Mouse (Mus musculus) left cerebral cortex, adult 2 months (tissue): ENCODE measurements around the gene Arhgef26. TPM values are rescaled to one million over a fixed set of nuclear protein-coding genes. Genes with fewer than 3 reads are reported as not detected.

Source experiments
- DNase-seq, 2 experiments: peaks; one replicate each; pipeline ENCODE4 v3.0.0; 2021 to 2022; ENCODE audit warnings: low spot score in 2 of 2, mixed read lengths in 1 of 2; ENCODE audit errors: extremely low spot score in 1 of 2
- H3K27ac ChIP-seq: fragments of 200-600 bp; 2 replicates; pipeline ENCODE4 v1.8.1; 2022
- H3K4me3 ChIP-seq: fragments of 200-600 bp; 2 replicates; pipeline ENCODE4 v1.8.1; 2022
- CTCF ChIP-seq: fragments of 200-600 bp; IDR thresholded peaks from 2 replicates; pipeline ENCODE4 v1.8.1; 2022; ENCODE audit warnings: antibody characterized with exemption, mild to moderate bottlenecking, moderate library complexity
- intact Hi-C: fragments of 180-260 bp; cut with DNase I; formaldehyde crosslinking; loops from one replicate; pipeline ENCODE4 v1.15.1; 2025
- total RNA-seq, 2 experiments: library from RNA; stranded (reverse); gene quantifications; 2 replicates each; pipeline ENCODE4 v1.2.3; 2021

The Arhgef26 gene
- total RNA-seq, 2 experiments from 2014 or later = 23.0 to 26.5 TPM

DNA sequence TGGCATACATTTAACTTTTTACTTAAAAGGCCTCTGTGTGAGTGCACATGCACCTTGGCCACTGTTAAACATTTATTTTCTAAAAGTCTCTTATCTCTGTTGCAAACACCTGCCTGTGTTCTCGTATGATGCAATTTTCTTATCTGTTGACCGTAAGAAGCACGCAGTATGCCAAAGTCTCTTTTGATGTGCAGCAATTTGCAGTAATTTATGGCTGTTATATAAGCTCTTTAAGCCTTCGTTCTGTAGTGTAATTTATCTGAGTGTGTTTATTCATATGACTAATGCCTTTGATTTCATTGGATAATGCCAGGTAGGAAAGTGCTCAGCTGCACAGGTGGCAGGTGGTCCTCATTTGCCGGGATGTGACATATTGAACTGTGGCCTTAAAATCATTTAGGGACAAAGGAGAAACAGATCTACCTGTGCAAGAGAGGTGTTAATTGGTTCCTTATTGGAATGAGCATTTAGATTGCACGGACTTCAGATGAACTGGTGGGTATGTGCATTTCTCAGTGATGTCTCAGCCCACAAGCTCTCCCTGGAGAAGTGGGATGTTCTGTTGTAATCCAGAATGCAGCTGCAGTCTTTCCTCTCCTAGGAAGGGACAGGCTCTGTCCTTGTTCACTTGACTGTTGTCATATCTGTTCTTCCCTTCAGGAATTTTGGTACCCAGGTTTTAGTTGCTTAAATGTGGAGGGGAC, 10.5 kb downstream of the Arhgef26 start:
- no peak for TF ChIP-seq CTCF
- DNase-seq = no peak
- intact Hi-C loops = no loop called here
- no peak overlapping the region for H3K27ac ChIP-seq
- no peak overlapping the region for H3K4me3 ChIP-seq

DNA sequence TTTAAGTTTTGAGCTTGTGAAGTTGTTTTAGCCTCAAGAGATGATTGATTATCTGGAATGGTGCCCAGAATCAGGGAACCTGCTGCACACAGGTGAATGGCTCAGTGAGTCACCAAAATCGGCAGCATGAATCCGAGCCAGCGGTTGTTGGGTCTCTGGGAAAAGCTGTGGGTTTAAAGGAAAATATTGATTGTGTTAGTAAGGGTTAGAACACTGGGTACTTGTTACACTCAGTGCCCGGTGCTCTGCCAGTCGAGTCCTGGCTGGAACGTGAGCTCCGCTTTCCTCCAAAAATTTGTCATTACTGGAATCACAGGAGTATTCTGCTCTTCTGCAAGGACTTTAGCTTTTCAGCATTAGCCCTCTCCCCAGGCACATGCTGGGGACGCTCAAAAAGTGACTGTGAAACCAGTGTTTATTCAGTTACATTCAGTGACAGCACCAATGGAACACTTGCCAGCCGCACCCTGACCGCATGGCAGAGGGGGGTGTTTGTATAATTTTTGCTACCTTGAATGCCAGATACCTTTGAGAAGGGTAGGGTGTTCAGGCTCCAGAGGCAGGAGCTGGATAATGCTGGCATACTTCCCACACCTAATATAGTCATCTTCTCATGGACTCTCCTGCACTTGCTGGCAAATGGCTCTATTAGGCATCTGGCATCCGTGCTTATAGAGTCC, 11.2 kb downstream of the Arhgef26 start:
- intact Hi-C loops = no loop called here
- no peak for TF ChIP-seq CTCF
- H3K27ac ChIP-seq = no peak overlapping the region
- H3K4me3 ChIP-seq = no peak overlapping the region
- DNase-seq = no peak

DNA sequence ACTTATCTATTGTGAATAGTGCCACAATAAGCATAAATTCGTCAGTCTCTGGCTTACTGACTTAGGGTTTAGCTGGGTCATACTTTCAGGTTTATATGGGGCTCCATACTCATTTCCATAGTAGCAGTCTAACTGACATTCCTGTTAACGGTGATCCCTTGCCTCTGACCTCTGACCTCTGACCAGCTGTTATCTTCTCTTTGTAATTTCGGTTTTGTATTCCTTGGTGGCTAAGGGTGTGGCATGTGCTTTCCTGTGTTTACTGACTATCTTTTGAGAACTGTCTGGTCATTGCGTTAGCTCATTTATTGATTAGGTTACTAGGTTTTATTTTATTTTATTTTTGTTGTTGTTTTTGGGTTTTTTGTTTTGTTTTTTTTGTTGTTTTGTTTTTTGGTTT, 13.9 kb downstream of the Arhgef26 start:
- intact Hi-C loops = no loop called here

DNA sequence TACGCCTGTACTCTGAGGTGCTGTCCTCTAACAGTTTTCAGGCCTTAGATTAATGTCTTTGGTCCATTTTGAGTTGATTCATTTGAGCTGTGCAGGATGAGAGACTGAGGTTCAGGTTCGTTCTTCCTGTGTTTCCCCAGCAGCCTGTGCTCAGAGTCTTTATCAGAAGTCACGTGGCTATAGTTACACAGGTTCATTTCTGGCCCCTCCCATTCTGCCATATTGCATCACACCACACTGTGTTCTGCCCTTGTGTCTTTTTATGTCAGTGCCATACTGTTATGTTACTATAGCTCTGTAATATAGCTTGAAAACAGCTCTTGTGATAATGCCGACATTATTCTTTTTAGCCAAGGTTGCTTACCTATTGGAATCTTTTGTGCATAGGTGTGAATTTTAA, 14.7 kb downstream of the Arhgef26 start:
- TF ChIP-seq CTCF = no peak
- intact Hi-C loops = no loop called here
- no peak overlapping the region for H3K27ac ChIP-seq
- no peak overlapping the region for H3K4me3 ChIP-seq
- DNase-seq = no peak

More for the DNA sequence above, 13.9 kb downstream of the Arhgef26 start:
- Histone ChIP-seq H3K27ac (no peak overlapping the region), H3K4me3 (no peak overlapping the region)
- no peak for TF ChIP-seq CTCF
- DNase-seq = no peak

DNA sequence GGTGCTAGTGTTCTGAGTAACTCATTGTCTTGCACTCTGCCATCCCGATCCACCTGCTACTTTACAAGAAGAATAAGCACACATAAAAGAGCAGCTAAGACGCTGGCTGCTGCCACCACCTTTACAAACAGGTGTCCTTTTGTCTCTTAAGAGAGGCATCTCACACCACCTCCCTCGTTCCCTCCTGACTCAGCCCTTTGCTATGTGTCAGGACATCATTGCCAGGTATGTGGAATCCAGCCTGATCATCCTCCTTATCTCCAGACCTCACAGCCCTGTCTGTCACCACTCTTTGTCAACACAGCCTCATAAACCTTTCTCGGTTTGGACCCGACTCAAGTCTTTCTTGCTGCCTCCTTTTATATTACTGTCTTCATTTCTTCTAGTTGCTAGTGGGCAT, 29.7 kb downstream of the Arhgef26 start:
- no peak for DNase-seq
- Histone ChIP-seq H3K4me3 (no peak overlapping the region), H3K27ac (no peak overlapping the region)
- intact Hi-C loops = no loop called here
- no peak for TF ChIP-seq CTCF

DNA sequence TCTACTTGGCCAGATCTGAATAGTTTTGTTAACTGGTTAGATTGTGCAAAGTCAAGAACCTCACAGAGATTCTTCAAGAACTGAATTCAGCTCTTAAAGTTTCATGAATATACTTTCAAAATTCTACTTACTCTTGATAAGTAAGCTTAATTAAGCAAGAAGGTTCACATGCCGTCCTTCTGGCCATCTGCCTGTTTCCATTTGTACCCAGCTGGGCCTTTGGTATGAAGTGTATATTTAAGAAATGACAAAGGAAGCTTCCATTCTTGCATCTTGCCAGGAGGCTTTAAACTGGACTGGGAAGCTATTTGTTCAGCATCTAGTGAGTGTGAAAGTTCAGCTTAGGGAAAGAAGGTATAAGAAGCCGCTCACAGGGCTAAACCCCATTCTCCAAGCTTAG, 34.7 kb downstream of the Arhgef26 start:
- no peak for TF ChIP-seq CTCF
- no peak overlapping the region for H3K27ac ChIP-seq
- no peak overlapping the region for H3K4me3 ChIP-seq
- intact Hi-C loops = no loop called here
- no peak for DNase-seq

DNA sequence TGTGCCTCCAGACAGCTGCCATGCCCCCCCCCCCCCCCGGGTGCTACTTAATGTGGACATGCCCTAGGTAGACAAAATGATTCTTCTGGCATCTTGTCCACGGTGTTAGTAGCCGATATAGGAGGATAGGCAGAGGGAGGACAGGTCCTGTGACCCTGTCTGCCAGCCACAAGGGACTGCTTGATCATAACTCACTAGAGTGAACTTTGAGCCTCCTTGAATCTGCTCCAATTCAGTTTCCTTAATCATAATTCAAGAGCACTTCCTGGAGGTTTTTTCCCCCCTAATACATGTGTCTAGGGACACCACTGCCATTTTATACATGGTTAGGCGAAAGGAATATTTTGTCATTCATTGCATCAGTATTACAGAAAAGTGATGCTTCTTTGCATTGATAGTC, 36.2 kb downstream of the Arhgef26 start:
- no peak for DNase-seq
- intact Hi-C loops = no loop called here
- no peak for TF ChIP-seq CTCF
- H3K27ac ChIP-seq = no peak overlapping the region
- no peak overlapping the region for H3K4me3 ChIP-seq

DNA sequence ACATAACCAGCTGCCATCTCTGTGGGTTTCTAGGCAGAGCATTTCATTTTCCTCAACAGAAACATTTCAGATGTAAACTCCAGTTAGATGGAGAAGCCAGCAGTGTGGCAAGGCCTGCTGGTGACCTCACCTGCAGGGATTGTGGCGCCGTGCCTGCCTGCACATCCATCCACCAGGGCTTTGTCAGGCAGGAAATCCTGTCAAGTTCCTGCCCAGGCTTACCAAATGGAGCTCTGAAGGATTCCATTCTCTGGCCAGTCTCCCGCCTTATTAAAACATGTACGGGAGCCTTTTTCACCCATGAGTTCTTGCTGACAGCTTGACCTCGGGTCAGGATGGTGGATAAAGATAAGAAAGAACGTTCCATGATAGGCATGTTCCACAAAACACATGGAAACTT, 36.7 kb downstream of the Arhgef26 start:
- Histone ChIP-seq H3K4me3 (no peak overlapping the region), H3K27ac (no peak overlapping the region)
- no peak for TF ChIP-seq CTCF
- intact Hi-C loops = no loop called here
- no peak for DNase-seq

DNA sequence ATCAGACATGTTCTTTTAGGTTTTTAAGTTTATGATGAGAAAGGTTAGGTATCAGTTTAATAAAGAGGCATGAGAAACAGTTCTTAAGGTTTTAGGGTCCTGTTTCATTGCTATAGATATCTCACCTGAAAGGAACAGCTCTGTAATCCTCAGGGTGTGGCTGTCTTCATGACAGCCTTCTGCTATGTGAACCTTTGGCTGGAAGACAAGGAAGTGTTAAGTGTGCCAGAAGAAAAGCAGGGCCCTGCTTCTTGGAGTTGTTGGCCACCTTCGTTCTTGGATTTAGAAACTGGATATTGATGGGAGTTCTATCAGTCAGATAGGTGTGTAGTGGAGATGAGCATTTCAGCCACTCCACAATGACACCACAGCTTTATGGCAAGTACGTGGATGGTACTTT, 38.6 kb downstream of the Arhgef26 start:
- no peak for DNase-seq
- Histone ChIP-seq H3K4me3 (no peak overlapping the region), H3K27ac (no peak overlapping the region)
- intact Hi-C loops = no loop called here
- TF ChIP-seq CTCF = no peak

DNA sequence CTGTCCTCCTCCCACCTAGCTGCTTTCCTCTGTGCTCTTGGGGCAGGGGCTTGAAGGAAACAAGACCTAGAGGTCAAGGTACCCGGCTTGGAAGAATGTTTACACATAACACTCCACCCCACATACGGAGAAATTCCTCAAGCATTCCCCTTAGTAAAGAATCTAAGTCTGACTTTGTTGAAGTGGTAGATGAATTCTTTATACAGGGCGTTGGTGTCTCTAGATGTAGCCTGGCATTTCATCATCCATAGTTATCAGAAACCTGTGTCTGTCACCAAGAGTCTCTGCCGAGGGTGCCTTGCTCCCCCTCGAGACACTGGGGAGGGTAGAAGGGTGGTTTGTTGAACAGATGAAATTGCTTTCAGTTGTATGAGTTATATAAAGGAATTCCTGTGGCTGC, 41.8 kb downstream of the Arhgef26 start:
- H3K27ac ChIP-seq = no peak overlapping the region
- TF ChIP-seq CTCF = no peak
- H3K4me3 ChIP-seq = no peak overlapping the region
- DNase-seq = no peak
- intact Hi-C loops = loop anchor here (5.0 kb wide), 1 partner anchor 163 kb away; no protein-coding TSS in a partner anchor

DNA sequence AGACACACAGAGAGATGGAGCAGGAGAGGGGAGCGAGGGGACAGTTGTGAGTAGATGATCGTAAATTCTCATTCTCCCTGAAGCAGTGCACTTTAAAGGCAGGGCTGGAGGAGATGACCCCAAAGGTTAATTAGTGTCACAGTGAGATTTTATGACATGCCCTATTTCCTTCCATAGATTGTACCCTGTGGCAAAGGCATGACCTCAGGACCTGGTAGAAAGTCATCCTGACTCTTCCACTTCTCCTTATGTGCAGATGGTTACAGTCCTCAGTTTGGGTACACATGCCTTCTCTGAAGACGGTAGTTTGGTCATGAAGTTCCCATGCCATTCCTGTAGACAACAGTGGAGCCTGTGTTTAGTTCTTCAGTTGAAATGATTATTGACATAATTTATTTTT, 42.3 kb downstream of the Arhgef26 start:
- Histone ChIP-seq H3K27ac (no peak overlapping the region), H3K4me3 (no peak overlapping the region)
- TF ChIP-seq CTCF = no peak
- intact Hi-C loops = loop anchor here (5.0 kb wide), 1 partner anchor 163 kb away; no protein-coding TSS in a partner anchor
- no peak for DNase-seq

DNA sequence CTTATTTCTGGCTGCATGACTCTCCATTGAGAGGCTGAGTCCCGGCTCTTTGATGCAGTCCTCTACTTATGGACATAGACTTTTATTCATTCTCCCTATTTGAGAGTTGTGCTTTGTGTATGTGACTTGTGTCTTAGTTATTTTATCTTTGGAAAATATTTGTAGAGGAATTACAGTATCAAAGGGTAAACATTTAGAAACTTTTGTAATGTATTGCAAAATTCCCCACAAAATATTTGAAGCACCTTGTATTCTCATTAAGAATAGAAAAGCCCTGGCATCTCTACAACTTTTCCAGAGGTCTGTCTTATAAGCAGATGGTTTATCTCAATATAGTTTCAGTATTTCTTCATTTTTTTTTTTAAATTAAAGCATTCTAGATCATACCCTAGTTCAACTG, 44.7 kb downstream of the Arhgef26 start:
- no peak for DNase-seq
- Histone ChIP-seq H3K27ac (no peak overlapping the region), H3K4me3 (no peak overlapping the region)
- no peak for TF ChIP-seq CTCF
- intact Hi-C loops = loop anchor here (5.0 kb wide), 1 partner anchor 166 kb away; no protein-coding TSS in a partner anchor

DNA sequence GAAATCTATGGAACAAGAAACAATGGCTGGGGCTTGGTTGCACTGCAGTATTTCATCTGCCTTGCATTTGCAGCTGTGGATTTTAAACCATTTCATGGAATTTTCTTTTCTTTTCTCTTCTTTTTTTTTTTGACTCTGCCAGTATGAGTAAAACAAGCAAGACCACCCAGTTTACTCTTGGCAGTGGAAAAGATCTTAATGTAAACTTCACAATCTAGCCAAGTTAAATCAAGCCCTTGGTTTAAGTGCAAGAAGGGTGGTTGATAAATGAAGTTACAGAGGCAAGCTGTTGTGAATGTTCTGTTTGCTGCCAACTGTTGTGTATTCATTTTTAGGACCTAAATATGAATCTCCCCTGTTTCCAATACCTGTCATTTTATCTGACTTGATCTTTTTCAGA, 54.5 kb downstream of the Arhgef26 start:
- intact Hi-C loops = no loop called here
- no peak overlapping the region for H3K4me3 ChIP-seq
- H3K27ac ChIP-seq = no peak overlapping the region
- DNase-seq = no peak
- TF ChIP-seq CTCF = no peak
